ENCODE assay signal across 8 mouse cellular contexts in the genomic region with DNA sequence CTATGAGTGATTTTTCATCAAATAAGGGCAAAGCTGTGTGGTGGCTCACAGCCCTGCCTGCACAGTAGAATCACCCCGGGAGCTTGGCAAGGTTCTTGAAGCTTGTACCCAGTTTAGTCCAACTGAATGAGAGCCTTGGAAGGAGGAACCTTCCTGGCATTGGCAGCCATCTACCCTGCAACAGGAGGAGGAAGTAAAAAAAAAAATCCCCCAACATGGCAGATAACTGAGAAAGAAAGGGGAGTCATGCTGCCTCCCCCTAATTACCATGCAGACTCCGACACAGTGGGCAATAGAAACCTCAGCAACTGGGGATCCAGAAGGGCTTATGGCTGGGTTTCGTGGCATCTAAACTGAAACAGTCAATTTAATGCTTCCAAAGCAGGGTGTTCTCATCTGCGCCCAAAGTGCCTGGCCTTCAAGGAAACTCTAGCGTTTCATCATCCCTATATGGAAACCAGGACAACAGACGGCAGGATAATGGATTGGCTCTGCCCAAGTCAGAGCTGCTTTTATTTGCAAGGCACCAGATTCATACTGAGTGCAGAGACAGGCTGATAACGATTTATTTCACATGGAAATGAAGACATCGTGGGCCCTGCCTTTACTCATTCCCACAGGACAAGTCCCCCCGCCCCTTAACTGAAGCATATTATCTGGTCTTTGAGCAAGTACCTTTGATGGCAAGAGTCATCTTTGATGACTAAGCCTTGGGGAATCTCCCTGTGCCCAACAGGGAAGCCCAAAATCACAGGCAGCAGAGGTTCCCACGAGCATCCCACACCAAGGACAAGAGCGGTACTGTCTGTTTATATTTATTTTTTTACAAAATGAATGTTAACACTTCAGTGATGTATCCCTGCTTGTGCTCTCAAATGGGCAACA. TPM values are rescaled to one million over a fixed set of nuclear protein-coding genes. Genes with fewer than 3 reads are reported as not detected.
A peak's percentile ranks its signal among the peaks of the same experiment; 100 is the strongest.
DNase-seq lines count a peak whose midpoint lies in the region; ATAC-seq and TF ChIP-seq lines count a peak whose summit lies in the region.

No protein-coding gene starts in this region.

- no peaks in the 10 kb centered on the region for H3K9me3 ChIP-seq in liver, embryonic 12.5 days (replicated peaks)

- ATAC-seq in liver, embryonic 12.5 days, result no peak

- peaks cover 41% of the 10 kb centered on the region; the same call in 1 of the 2 replicates for H3K27me3 ChIP-seq in liver, embryonic 12.5 days (replicated peaks)
- no peaks in the 10 kb centered on the region for H3K27me3 ChIP-seq in heart, adult 2 months (ENCODE audit: control insufficient read depth, insufficient read depth, low read length)

- TF ChIP-seq POLR2A in heart, adult 2 months (IDR thresholded peaks at IDR 0.05; ENCODE audit: insufficient read depth, low read depth, low read length), result no peak

- TF ChIP-seq EP300 in heart, adult 2 months (IDR thresholded peaks at IDR 0.05; ENCODE audit: insufficient read depth, low read depth, low read length), result no peak

- no peak overlapping the region for H3K4me2 ChIP-seq in liver, embryonic 12.5 days

- peak; percentile 56 for DNase-seq in 3T3-L1 (ENCODE audit: low read depth, low spot score)
- DNase-seq in A20 (ENCODE audit: low read depth, low spot score), result peak; percentile 56
- peak; percentile 67 to 73 for DNase-seq in cerebellum, postnatal 36 days
- DNase-seq in layer of hippocampus, postnatal 14 days (ENCODE audit: low spot score in 2 of 2), result peak; percentile 42 to 84
- no peak for DNase-seq in lung, postnatal 4 days
- no peak for DNase-seq in lung, postnatal 36 days
- DNase-seq in heart, adult 2 months, result no peak

- H3K4me1 ChIP-seq in liver, embryonic 12.5 days, result peaks cover 9% of the 10 kb centered on the region
- peaks cover 6% of the 10 kb centered on the region for H3K4me1 ChIP-seq in heart, adult 2 months (ENCODE audit: control insufficient read depth, insufficient read depth, low read length)

- no peaks in the 10 kb centered on the region for H3K36me3 ChIP-seq in liver, embryonic 12.5 days
- H3K36me3 ChIP-seq in heart, adult 2 months (ENCODE audit: control insufficient read depth, insufficient read depth, low read length), result no peaks in the 10 kb centered on the region

- no peak overlapping the region for H3K4me3 ChIP-seq in liver, embryonic 12.5 days
- no peak overlapping the region for H3K4me3 ChIP-seq in heart, adult 2 months

- no peak overlapping the region for H3K27ac ChIP-seq in liver, embryonic 12.5 days
- H3K27ac ChIP-seq in heart, adult 2 months, result no peak overlapping the region

- no peak for TF ChIP-seq CTCF in heart, adult 2 months (IDR thresholded peaks at IDR 0.05)

- 58% methylated on average over 11 of the region's 11 CpGs for WGBS in liver, embryonic 12.5 days (ENCODE audit: insufficient replicate concordance)
- WGBS in heart, adult 2 months, result 61% methylated on average over 11 of the region's 11 CpGs

- no peak overlapping the region for H3K9ac ChIP-seq in liver, embryonic 12.5 days
- no peak overlapping the region for H3K9ac ChIP-seq in heart, adult 2 months (ENCODE audit: low read depth, low read length)

- no peaks in the 10 kb centered on the region for H3K79me2 ChIP-seq in heart, adult 2 months (replicated peaks; ENCODE audit: control insufficient read depth, insufficient read depth, low read length)

- intact Hi-C loops in heart, adult 2 months (cut with DNase I), result no loop called here

RNA-seq across cellular contexts. Expression of gene Atl2, which starts 52.9 kb away (rescaled TPM):
- total RNA-seq in layer of hippocampus, postnatal 14 days (2021), result 10 to 100 TPM; 51.4 to 59.3 TPM
- polyA plus RNA-seq in liver, embryonic 12.5 days (2016; fragmentation: Nextera tagmentation; extraction: Ambion mirVana), result 42.0 and 42.1 TPM in 2 replicates
- 10 to 100 TPM; 31.9 to 36.4 TPM for total RNA-seq in heart, adult 2 months (2021)
- polyA plus RNA-seq in heart, adult 2 months (2012; rRNA removed), result 16.0 and 26.3 TPM in 2 replicates

Comparison
In these comparisons a context has a peak if more than half of its experiments do, and no peak if none do; other contexts are left out.
1. DNase-seq: peak in 3T3-L1 (single experiment), A20 (single experiment), cerebellum, postnatal 36 days (2 of 2) and layer of hippocampus, postnatal 14 days (2 of 2); none in lung, postnatal 4 days (0 of 2), lung, postnatal 36 days (single experiment) and heart, adult 2 months (0 of 2).